Mouse (Mus musculus) ovary, postnatal 10 days (tissue): ENCODE data around the gene Kmt5a.
"Not testable (repeated sequence)": the region's sequence is repeated elsewhere in the genome, so short reads cannot be mapped to it uniquely, and the experiment has no call there.

ENCODE experiments used
- DNase-seq: peaks from one replicate; pipeline ENCODE4 v3.0.0; 2022; ENCODE audit warnings: low spot score

Kmt5a gene

DNA sequence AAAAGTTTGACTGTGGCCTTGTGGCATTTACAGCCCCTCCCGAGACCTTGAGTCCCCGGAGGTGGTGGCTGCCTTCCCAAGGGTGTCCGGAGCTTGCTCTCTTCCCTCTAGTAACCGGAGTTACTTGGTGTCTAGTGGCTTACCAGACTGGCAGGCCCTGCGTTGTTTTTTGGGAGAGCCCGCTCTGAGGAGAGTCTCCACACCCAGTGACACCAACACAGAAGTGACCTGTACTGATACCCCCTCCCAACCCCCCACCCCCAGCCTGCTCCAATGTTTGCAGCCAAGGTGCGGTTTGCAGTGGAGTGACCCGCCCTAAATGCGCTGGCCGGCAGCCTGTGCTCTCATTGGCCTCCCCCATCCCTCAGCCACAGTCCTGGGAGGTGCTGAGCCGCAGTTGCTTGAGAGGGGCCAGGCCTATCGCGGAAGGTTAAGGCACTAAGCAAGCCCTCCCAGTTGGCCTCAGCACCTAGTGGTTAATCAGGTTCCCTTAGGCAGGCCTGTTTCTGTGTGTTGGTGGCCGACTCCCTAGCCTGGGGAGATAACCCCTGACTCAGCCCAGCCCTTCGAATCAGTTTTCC, 6.7 kb downstream of the Kmt5a start:
- no peak for DNase-seq

- DNase-seq = no peak
These were observed 9.8 kb downstream of the Kmt5a start for GRCm38 (mm10) chr5:124449494-124449893.

DNA sequence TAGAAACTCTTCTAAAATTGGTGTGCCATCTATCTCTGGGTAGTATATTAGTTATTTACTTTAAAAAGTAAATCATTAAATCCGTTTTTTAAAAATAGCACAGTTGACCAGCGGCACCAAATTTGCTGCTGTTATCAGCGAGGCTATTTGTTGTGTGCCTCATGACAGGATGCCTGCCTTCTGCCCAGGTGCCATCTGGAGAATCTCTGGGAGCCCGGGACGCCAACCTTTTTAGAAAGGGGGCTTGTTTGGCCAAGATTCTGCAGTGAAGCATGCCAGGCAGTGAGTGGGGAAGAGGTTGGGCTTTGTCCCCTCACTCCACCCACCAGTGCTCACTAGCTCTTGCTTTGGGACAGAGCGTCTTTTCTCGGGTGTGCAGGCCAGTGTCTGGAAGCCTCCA, 10.3 kb downstream of the Kmt5a start:
- no peak for DNase-seq

GRCm38 (mm10) chr5:124450641-124451340, 11.1 kb downstream of the Kmt5a start:
- no peak for DNase-seq

DNA sequence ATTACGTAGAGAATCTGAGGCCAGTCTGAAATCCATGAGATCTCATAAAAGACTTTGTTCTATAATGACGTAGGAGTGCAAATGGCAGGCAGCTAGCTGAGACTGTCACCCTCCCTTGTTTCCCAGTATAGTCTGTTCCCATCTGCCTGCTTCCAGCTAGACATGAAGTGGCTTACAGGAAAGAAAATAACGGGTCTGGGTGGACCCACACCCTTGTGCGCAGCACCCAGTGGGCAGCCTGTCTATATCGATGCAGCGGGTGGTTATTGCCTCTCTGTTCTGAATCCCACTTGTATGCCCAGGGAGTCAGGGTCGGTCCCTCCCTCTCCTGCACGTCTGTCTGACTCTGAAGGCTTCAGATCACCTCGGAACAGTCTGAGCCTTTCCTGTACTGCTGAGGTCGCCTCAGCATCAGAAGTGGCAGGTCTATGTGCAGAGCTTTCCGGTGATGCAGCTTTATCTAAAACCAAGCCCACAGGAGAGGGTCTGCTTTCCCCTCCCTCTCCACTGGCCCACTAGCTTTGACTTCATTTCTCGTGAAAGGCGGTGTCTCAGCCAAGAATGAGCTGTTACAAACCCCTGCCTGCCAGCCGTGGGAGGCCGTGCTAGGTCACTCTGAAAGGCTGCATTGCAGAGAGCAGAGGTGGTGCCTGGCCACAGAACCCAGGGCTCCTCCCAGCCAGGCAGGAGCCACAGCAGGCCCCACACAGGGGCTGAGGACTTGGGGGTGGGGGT, 12.9 kb downstream of the Kmt5a start:
- DNase-seq = no peak

DNA sequence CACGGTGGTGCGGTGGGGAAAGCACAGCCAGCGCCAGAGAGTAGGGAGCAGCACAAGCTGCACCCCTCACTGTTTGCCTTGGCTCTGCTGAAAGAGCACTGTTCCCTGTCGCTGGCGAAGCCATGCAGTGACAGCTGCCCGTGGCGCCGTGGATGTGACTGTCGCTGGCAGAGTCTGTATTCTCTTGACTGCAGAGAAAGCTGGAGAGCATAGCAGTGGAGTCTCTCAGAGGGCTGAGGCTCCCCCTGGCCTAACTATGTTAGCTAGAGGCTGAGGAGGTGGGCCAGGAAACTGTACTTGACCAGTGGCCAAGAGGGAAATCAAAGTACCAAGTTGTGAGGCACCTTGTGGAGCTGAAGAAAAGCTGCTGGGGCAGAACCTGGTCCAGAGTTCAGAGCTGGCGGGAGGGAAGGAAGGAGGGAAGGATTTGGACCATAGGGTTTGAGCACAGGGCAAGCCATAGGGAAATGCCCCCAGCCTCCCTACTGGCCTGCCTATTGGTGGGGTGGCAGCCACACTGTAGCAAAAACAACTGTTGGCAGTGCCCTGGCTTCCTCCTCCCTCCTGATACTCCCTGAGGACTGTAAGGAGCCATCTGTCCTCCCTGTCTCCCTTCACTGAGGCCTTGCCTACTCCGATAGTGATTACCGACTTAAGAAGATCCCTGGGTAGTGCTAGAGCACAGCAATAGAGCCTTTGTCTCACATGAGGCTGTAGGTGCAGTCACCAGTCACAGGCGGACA, 13.8 kb downstream of the Kmt5a start:
- DNase-seq = no peak

- DNase-seq = no peak
These were observed 14.3 kb downstream of the Kmt5a start for GRCm38 (mm10) chr5:124454082-124454419.

- no peak for DNase-seq
These were observed 17.0 kb downstream of the Kmt5a start for GRCm38 (mm10) chr5:124456762-124457161.

DNA sequence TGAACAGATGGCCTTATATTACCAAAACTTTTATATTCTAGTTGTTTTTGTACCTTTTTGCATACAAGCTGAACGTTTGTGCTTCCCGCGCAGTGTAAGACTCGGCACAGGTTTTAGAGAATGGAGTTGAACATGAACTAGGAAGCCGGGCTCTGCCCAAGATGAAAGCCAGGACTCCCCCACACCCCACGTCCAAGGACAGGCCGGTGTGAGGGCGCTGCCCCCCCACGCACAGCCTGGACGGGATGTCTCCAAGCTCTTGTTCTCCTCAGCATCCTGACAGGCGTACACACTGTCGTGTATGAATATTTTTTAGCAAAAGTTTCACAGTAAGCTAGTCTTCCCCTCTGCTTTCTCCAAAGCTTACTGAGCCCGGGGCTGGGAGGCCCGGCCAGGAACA, 21.2 kb downstream of the Kmt5a start:
- not testable (repeated sequence) for DNase-seq

DNA sequence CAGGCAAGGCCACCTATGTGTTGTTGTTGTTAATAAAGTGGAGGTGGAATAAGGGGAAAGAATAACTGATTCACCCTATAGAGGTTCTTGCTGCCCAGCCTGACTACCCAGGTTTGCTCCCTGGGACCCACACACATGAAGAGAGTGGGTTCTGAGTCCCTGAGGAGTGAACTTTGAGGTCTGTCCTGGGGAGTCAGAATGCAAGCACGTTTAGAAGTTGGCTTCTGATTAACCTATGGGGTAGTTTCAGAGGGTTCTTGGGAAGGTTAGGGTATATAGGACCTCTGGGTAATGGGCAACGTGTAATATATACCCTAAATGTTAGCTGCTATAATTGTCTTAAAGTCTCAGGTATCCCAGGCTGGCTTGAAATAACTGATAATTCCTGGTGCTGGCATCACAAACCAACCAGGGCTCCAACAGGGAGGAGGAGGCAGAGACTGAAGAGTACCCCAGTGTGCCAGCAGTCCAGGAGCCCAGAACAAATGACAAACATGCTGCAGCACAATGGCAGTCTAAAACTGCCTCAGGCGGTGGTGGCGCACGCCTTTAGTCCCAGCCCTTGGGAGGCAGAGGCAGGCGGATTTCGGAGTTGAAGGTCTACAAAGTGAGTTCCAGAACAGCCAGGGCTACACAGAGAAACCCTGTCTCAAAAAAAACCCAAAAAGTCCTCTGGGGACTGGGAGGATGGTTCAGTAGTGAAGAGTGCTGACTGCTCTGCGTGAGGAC, 22.7 kb downstream of the Kmt5a start:
- DNase-seq = no peak

DNA sequence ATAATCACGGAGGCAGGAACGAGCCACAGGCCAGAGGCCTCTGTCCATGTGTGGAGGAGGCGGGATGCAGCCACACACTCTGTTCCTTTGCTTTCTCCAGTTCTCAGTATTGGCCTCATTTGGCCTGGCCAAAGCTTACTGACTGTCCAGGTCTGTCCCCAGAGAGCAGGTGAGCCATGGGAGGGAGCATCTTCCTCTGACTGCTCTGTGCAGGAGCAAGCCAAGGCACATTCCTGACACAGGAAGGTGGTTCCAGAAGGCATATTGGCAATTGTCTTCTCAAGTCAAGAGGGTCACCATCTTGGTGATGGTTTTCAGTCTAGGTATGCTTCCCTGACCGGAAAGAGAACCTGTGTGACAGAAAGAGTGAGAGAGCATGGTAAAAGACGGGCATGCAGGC, 23.7 kb downstream of the Kmt5a start:
- no peak for DNase-seq

DNA sequence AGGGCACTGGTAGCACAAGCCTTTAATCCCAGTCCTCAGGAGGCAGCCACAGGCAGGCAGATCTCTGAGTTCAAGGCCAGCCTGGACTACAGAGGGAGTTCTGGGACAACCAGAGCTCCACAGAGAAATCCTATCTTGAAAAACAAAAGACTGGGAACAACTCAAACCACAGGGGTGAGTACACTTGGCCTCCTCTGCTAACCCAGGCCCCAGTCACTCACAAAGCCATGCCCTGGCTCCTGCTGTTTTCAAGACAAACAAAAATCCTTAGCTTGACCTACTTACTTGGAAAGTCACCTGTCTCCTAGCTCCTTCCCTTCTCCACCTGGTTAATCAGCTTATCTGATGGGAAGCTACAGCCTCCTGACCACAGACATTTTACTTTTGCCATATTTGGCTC, 25.2 kb downstream of the Kmt5a start:
- no peak for DNase-seq

DNA sequence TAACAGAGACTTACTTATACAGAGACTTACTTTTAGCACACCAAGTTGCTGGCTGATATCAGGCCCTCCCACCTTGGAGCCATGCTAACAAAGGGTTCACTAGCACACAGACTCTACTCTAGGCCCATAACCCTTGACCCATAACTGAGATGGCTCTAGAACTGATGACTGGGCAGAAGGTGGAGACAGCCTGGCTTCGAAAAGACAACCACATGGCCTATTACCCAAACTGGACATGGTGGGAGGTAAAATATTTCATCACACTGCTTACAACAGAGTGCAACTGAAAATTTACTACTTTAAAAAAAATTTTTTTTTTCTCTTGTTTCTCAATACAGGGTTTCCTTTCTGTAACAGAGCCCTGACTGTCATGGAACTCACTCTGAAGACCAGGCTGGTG, 28.0 kb downstream of the Kmt5a start:
- no peak for DNase-seq

DNA sequence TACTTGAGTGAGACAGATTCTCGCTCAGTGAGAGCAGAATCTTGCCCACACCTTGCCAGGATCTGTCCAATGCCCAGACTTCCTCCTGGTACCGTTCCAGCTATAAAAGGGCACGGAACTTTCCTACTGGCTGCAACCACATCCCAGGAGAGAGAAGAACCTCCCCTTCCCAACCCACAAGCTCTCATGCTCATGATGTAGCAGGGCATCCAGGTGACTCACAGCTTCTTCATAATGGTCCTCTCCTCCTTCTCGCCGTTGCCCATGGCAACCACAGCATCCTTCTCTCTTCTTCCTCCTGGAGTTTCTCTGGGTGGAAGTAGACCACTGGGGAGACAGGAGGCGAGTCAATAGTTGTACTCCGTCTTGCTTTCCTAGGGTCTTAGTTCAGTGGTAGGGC, 28.6 kb downstream of the Kmt5a start:
- DNase-seq = no peak

DNA sequence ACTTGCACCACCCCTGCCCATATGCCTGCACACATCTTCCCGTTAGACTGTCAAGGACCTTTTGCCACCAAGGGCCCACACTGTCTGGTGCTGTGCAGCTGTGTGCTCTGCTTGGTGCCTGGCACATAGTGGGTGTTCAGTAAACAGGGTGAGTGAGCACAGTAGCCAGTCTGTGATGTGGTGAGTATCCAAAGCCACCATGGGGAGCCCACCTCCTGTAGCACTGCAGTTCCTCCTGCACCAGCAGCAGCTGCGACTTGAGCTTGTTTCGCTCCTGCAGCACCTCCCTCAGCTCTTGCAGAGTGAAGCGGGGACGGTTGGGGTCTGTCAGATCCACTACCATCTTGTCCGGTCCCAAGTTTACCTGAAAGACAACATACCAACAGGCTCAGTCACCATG, 29.8 kb downstream of the Kmt5a start:
- DNase-seq = no peak

- DNase-seq = no peak
These were observed 31.0 kb downstream of the Kmt5a start for GRCm38 (mm10) chr5:124470591-124471171.

- no peak for DNase-seq
These were observed 39.1 kb downstream of the Kmt5a start for GRCm38 (mm10) chr5:124478873-124479204.

GRCm38 (mm10) chr5:124480119-124480518, 40.4 kb downstream of the Kmt5a start:
- DNase-seq = no peak

- no peak for DNase-seq
These were observed 42.0 kb downstream of the Kmt5a start for GRCm38 (mm10) chr5:124481714-124482113.

DNA sequence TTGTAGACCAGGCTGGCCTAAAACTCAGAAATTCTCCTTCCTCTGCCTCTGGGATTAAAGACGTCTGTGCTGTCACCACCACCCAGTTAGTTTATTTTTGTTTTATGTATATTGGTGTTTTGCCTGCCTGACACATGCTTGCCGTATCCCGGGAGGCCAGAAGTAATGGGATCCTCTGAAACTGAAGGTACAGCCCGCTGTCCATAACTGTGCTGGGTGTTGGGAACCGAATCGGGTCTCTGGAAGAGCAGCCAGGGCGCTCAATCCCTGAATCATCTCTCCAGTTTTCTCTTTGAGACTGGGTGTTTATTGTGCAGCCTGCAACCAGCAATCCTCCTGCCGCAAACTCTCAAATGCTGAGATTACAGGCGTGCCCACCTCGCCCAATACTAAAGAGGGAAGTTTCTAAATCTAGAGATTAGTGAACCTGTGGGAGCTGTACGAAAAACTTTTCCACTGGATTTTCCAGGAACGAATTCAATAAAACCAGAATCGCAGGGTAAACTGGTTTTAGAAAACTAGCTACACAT, 42.8 kb downstream of the Kmt5a start:
- no peak for DNase-seq

DNA sequence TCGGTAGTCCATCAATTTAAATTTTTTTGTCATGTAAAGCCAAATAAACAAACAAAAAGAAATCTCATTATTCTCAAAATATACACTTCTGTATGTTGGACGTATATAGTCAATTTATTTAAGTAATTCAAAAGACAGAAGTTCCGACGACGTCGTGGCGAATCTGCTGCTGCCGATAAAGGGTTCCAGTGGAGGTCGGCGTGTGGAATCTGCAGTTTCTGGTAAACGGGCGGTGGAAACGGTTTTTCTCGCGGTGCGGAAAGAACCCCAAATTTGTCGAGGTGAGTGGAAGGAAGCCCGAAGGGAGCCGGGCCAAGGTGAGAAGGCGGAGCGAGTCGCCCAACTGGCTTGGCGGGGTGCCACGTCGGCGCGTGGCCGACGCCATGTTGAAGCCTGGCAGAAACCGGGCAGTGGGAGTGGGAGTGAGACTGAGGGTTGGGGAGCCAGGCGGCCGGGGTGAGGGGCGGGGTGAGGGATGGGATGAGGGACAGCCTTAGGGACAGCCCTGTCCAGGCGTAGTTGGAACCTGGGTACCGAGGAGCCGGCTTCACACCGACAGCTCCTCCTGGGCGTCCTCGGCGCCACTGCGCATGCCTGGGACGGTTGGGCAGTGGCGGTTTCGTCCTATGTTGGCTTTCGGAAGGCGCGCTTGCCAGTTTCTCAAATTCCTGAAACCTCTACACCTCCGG, 43.4 kb downstream of the Kmt5a start, which contains the start of gene Snrnp35:
Gene Snrnp35 (plus strand): TSS at position 169 of the 689 bp plus-strand sequence.
- peak; percentile 95 for DNase-seq
